Comparison of ENCODE assay signal across 3 mouse cellular contexts in the genomic region with DNA sequence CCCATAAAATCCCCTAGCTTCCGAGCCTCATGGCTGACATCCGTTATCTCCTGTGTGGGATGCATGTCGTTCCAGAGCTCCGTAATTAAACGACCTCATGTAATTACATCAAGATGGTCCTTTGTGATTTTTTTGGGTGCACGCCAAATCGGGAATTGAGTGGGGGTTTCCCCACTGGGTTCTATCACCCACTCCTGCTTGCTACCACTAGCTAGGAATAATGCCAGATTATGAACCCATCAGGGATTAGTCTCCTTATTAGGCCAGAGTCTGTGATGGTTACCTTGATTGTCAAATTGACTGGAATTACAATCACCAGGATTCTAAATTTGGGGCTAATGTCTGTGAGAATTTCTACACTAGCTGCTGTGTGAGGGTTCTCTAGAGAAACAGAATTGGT. TPM values are rescaled to one million over a fixed set of nuclear protein-coding genes. Genes with fewer than 3 reads are reported as not detected.
"Had no signal": no experiment of that assay in that cellular context is flagged by ENCODE, and none has a peak within 500 bp of the region (broad histone marks: within the 10 kb centered on the region; RNA-seq: fewer than 3 reads in every experiment).

No protein-coding gene starts in this region.

RNA-seq across cellular contexts. Expression of a gene that starts 47.9 kb away (rescaled TPM):
- total RNA-seq: megakaryocyte progenitor cell, adult 5-6 weeks; monocyte, adult 5-6 weeks had no signal
- polyA plus RNA-seq: macrophage had no signal
